Mouse (Mus musculus) retina, embryonic 14.5 days (tissue): Measurements from ENCODE around the gene Ankrd13d.

Source experiments
- DNase-seq: peaks from one replicate; pipeline ENCODE4 v3.0.0-alpha.2; 2015; ENCODE audit warnings: low spot score

The Ankrd13d gene

DNA sequence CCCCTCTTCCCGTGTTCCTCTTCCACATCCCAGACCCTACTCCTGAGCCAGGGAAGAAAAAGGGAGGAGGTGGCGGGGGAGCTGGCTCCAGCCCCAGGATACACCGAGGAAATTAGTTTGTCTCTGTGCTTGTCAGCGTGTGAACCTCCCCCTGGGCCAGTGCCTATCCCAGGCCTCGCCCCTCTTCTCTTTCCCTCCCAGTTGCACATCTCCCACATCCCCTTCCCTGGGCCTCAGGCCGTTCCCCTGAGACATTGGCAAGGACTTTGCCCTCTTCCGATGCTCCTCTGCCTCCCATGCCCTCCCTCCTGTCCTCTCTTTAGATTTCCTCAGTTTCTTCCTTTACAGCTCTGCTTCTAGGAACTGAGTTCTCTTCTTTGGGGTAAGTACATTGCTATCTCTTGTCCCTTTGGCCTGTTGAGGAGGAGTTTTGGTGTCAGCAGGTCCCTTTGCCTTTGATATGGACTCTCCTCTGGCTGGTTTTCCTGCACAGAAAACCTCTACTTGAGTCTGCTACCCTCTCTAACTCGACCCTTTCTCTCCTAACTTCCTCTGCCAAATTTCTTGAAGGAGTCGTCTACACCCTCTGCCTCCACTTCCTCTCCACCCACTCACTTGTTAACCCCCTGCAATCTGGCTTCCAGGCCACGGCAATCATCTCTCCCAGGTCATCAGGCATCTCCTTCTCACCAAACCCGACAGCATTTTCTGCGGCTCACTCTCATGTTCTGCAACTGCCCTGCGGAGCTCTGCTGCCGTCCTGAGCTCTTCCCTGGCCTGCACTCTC lies 61.8 kb downstream of the Ankrd13d start:
- DNase-seq = no peak

DNA sequence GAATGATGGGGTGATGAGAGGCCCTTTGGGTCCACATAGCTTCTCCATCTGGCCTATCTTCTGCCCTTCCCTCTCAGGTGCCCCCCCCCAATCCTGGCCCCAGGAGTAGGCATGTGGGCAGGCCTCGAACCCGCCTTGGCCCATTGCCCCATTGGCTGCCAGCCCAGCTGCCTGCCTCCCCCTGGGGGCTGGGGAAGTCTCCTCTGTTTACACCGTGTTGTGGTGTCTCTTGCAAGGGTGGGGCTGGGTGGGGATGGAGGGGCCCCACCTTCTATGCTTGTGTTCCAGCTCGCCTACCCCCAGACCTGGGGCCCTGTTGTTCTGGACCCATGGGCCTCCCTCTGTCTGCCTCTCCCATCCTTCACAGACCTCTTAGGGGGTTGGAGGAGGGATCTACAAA lies 62.5 kb downstream of the Ankrd13d start:
- DNase-seq = no peak
